Mouse (Mus musculus) intestine, embryonic 14.5 days (tissue): ENCODE results near the gene Ap5s1. TPM values are rescaled to one million over a fixed set of nuclear protein-coding genes. Genes with fewer than 3 reads are reported as not detected.
A peak's percentile ranks its signal among the peaks of the same experiment; 100 is the strongest.

Experiments used
- ATAC-seq: fragments of 200-750 bp; cut with Nextera tagmentation; replicated peaks from 2 replicates; pipeline ENCODE4 v1.8.0; 2017; ENCODE audit warnings: low read depth, moderate number of reproducible peaks, moderate TSS enrichment, moderate library complexity; ENCODE audit not compliant: low FRiP score, low TSS enrichment
- DNase-seq: peaks from one replicate; pipeline ENCODE4 v3.0.0-alpha.2; 2018; ENCODE audit warnings: low spot score
- H3K27ac ChIP-seq: fragments of 300-500 bp; sonication (generic); 2 replicates; pipeline ENCODE4 v1.5.1; 2014; ENCODE audit warnings: low read depth, mild to moderate bottlenecking, control low read depth
- H3K27me3 ChIP-seq: fragments of 300-500 bp; sonication (generic); replicated peaks from 2 replicates; pipeline ENCODE4 v1.6.1; 2014; ENCODE audit warnings: low read length, control low read depth; ENCODE audit not compliant: control insufficient read depth, insufficient read depth
- H3K36me3 ChIP-seq: fragments of 300-500 bp; sonication (generic); 2 replicates; pipeline ENCODE4 v1.6.1; 2014; ENCODE audit warnings: low read length, control low read depth; ENCODE audit not compliant: control insufficient read depth, insufficient read depth
- H3K4me1 ChIP-seq: fragments of 300-500 bp; sonication (generic); replicated peaks from 2 replicates; pipeline ENCODE4 v1.6.1; 2014; ENCODE audit warnings: low read length, control low read depth, mixed read lengths; ENCODE audit not compliant: control insufficient read depth, insufficient read depth
- H3K4me2 ChIP-seq: fragments of 300-500 bp; sonication (generic); 2 replicates; pipeline ENCODE4 v1.6.1; 2014; ENCODE audit warnings: low read length
- H3K4me3 ChIP-seq: fragments of 300-500 bp; sonication (generic); 2 replicates; pipeline ENCODE4 v1.5.1; 2014; ENCODE audit warnings: low read depth, low read length, control low read depth, mixed read lengths
- H3K9ac ChIP-seq: fragments of 300-500 bp; sonication (generic); 2 replicates; pipeline ENCODE4 v1.6.1; 2014; ENCODE audit warnings: mild to moderate bottlenecking, low read length
- H3K9me3 ChIP-seq: fragments of 300-500 bp; sonication (generic); 2 replicates; pipeline ENCODE4 v1.6.1; 2016; ENCODE audit warnings: low read length, control low read depth; ENCODE audit not compliant: control insufficient read depth
- whole genome bisulfite sequencing: fragments of 180-500 bp; shearing (Covaris S2); extraction: QIAGEN DNeasy Blood & Tissue Kit; methylation state at CpG from one replicate; pipeline ENCODE4 v1.1.7; 2014; 5-methylcytosine and 5-hydroxymethylcytosine counted together
- polyA plus RNA-seq: library from polyadenylated mRNA; unstranded; fragments of >200 nt; fragmentation: Nextera tagmentation; extraction: Ambion mirVana; gene quantifications from 2 replicates; pipeline ENCODE4 v1.2.1, GENCODE M21; 2014

The Ap5s1 gene
- polyA plus RNA-seq, 1 experiment from 2014 or later: 23.4 TPM

DNA sequence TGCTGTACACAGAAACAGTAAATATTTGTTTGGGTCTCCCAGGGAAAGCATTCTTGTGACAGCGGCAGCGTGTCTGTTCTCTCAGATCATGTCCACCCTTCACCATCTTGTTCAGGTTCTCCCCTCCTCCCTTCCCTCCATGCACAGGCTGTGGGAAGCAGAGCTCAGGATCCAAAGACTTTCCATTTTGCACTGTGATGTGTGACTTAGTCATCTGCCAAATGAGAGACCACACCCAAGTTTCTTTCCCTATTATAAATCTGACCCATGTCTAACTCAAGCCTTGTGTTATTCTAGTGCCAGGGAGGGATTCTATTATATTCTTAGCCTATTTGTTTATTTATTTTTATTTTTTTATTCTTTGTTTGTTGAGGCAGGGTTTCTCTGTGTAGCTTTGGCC, 1.5 kb downstream of the Ap5s1 start:
- 87% methylated on average over 2 of the region's 2 CpGs for WGBS
- no peaks in the 10 kb centered on the region for H3K9me3 ChIP-seq
- H3K4me3 ChIP-seq: no peak overlapping the region
- H3K4me1 ChIP-seq: peaks cover 26% of the 10 kb centered on the region
- no peaks in the 10 kb centered on the region for H3K27me3 ChIP-seq
- H3K4me2 ChIP-seq: no peak overlapping the region
- H3K27ac ChIP-seq: no peak overlapping the region
- DNase-seq (no peak), ATAC-seq (no peak)
- H3K9ac ChIP-seq: no peak overlapping the region
- peaks cover 7% of the 10 kb centered on the region; the same call in 1 of the 2 replicates for H3K36me3 ChIP-seq

DNA sequence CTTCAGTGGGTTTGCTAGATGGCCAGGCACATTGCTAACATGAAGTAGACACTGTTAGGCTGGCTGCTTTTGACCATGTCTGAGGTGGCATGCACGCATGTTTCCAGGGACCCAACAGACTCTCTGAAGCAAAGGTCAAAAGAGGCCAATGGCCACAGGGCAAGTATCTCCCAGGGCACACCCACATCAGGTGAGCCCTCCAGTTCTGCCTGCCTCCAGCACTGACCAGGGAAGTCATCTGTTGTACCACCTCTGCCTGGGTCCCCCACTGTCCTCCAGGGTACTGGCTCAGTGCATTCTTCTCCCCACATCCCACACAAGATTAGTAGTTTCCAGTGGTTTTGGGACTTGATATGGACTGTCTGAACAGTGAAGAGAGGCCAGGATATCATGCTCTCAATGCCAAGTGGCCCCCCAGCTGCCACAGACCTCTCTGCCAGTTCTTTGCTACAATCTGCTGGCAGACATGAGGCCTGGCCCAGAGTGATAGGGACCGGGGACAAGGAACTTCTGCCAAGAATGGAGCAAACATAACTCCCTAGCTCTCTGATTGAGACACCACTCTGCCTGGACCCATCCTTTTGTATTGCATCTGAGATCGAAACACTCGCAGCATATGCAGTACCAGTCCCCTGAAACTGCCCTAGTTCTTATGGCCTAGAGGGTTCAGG, 2.4 kb downstream of the Ap5s1 start:
- H3K27me3 ChIP-seq: no peaks in the 10 kb centered on the region
- WGBS: 70% methylated on average over 4 of the region's 4 CpGs
- no peak for DNase-seq
- H3K27ac ChIP-seq: peak overlapping the region; percentile 79
- H3K4me1 ChIP-seq: peaks cover 25% of the 10 kb centered on the region
- H3K9me3 ChIP-seq: no peaks in the 10 kb centered on the region
- H3K9ac ChIP-seq: peak overlapping the region; percentile 63
- peak overlapping the region; percentile 70 for H3K4me3 ChIP-seq
- ATAC-seq: peak; percentile 2; the same call in 1 of the 2 replicates
- H3K36me3 ChIP-seq: peaks cover 9% of the 10 kb centered on the region
- H3K4me2 ChIP-seq: peak overlapping the region; percentile 72

DNA sequence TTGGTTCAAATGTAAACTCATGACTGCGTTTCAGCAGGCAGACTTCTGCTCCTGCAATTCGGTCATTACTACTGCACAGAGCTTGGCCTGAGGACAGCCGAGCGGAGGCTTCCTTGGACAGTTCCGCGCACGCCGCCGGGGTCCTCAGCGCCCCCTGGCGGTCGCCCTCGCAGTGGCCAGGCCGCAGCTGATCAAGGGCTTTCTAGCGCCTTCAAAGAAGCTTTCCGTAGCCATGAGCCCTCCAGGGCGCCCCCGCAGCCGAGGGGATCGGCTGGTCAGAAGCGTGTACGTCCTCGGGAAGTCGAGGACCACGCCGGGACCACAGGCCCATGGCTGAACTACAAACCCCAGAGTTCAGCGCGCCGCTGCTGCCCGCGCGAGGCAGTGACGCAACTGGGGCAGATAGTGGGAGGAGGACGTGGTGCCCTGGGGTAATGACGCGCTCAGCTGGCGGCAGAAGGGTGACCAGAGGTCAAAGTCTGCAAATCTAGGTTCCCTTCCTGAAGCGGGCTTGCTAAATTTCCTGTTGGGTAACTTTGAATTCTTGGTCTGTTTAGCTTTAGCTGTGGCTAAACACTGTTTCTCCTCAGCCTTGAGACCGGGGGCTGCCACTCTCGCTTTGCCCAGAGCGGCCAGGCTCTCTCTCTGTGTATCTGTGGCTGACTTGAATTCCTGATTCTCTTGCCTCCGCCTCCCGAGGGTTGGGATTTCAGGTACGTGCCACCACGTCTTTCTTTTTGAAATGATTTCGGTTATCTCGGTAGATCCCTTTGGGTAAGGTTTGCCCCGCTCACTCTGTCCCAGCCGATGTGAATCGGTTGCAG, 3.3 kb downstream of the Ap5s1 start:
- Histone ChIP-seq H3K27ac (peak overlapping the region; percentile 79), H3K9me3 (no peaks in the 10 kb centered on the region), H3K36me3 (peaks cover 14% of the 10 kb centered on the region), H3K27me3 (no peaks in the 10 kb centered on the region), H3K4me3 (peak overlapping the region; percentile 70), H3K4me1 (peaks cover 16% of the 10 kb centered on the region), H3K4me2 (peak overlapping the region; percentile 72), H3K9ac (peak overlapping the region; percentile 63)
- 1% methylated on average over 50 of the region's 50 CpGs for WGBS
- peak; percentile 98 for ATAC-seq
- peak; percentile 99 for DNase-seq

DNA sequence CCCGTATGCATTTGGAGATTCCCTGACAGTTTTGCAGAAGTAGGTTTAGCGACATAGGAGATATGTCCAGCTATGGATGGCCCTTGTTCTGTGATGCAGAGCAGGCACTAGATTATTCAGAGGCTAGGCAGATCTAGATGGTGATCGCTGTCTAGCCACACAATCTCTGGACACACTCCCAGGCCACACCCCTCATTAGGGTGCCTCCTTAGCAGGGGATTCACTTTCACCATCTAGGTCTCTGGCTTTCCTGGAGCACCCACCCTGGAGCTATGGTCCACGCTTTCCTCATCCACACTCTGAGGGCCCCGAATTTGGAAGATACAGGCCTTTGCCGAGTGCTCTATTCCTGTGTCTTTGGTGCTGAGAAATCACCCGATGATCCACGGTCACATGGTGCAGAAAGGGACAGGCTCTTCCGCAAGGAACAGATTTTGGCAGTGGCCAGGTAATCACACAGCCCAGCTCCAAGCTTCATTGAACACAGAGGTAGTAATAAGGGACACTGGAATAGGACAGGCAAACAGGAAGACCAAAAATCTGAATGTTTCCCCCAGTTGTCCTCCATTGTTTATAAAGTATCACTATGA, 4.2 kb downstream of the Ap5s1 start:
- no peak for ATAC-seq
- 64% methylated on average over 9 of the region's 9 CpGs for WGBS
- peaks cover 14% of the 10 kb centered on the region for H3K36me3 ChIP-seq
- no peak for DNase-seq
- H3K4me3 ChIP-seq: peak overlapping the region; percentile 70
- H3K4me2 ChIP-seq: peak overlapping the region; percentile 72
- H3K27ac ChIP-seq: peak overlapping the region; percentile 79
- H3K9ac ChIP-seq: peak overlapping the region; percentile 63
- H3K9me3 ChIP-seq: no peaks in the 10 kb centered on the region
- H3K4me1 ChIP-seq: peaks cover 14% of the 10 kb centered on the region
- H3K27me3 ChIP-seq: no peaks in the 10 kb centered on the region

DNA sequence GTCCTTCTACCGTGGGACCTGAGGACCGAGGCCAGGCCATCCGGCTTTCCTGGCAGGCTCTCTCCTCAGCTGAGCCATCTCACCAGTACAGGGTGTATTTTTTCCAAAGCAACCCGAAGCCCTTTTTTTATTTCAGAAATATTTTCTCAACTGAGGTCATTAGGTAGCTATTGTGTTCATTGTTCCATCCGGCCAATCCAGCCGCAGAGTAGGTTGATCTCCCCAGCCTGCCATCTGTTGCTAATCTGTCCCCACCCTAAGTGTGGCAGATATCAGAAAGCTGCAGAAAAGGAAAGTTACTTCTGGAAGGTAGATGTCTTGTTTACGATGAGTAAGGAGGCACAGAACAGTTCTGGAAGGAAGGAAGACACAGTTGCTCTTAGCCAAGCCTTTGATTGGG, 6.9 kb downstream of the Ap5s1 start:
- peaks cover 14% of the 10 kb centered on the region for H3K36me3 ChIP-seq
- no peak overlapping the region for H3K27ac ChIP-seq
- whole genome bisulfite sequencing: 86% methylated on average over 7 of the region's 7 CpGs

DNA sequence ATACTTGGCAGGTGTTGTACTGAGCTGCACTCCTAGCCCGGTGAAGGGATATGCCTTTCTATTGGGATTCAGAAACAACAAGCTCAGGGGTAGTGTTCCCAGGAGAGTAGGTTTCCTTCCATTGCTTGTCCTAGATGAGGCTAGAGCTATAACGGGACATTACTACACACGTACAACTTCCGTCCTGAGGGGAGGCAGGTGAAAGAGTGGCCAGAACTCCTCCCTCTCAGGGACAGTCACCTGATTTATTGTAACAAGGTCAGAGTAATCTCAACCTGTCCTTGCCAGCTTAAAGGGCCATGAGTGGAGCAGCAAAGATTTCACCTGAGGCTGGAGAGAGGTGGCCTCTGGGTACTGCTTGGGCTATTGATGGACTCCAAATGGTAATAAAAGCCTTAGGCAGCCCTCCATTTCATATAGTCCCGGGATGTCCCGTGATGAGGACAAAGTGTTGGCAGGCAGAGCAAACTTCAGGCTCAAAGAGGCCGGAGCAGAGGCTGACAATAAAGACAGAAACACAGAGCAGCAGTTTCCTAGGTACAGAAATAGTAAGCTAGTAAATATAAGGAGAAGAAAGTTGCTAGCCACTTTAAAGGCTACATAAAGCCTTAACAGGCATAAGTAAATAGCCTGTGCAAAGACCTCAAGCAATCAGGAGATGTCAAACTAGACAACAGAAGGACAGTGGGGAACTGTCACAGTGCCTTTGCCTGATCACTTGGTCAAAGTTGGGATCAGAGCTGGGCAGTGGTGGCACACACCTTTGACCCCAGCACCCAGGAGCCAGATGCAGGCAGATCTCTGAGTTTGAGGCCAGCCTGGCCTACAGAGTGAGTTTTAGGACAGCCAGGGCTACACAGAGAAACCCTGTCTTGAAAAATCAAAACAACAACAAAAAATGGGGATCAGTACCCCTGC, 9.3 kb downstream of the Ap5s1 start:
- no peak overlapping the region for H3K4me3 ChIP-seq
- no peak overlapping the region for H3K27ac ChIP-seq
- DNase-seq (no peak), ATAC-seq (no peak)
- peaks cover 14% of the 10 kb centered on the region for H3K36me3 ChIP-seq
- no peaks in the 10 kb centered on the region for H3K27me3 ChIP-seq
- H3K4me1 ChIP-seq: peaks cover 2% of the 10 kb centered on the region; the same call in 1 of the 2 replicates
- no peaks in the 10 kb centered on the region for H3K9me3 ChIP-seq
- WGBS: 78% methylated on average over 7 of the region's 7 CpGs
- H3K4me2 ChIP-seq: no peak overlapping the region
- no peak overlapping the region for H3K9ac ChIP-seq

More for the DNA sequence above, 6.9 kb downstream of the Ap5s1 start:
- Histone ChIP-seq H3K27me3 (no peaks in the 10 kb centered on the region), H3K9ac (no peak overlapping the region), H3K9me3 (no peaks in the 10 kb centered on the region), H3K4me2 (no peak overlapping the region), H3K4me3 (no peak overlapping the region), H3K4me1 (peaks cover 14% of the 10 kb centered on the region)
- ATAC-seq: no peak
- no peak for DNase-seq

DNA sequence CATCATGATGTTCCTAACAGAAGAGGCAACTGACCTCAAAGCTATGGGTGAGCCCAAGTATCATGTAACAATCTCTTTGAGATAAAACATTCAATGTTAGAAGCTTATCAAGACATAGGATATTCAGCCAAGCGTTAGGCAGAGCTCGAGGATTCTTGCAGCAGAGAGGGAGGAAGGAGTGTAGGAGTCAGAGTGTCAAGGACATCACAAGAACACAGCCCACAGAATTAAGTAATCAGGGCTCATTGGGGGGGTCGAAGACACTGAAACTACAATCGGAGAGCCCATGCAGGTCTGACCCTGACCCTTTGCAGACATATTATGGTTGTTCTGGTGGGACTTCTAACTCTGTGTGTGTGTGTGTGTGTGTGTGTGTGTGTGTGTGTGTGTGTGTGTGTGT, 13.2 kb downstream of the Ap5s1 start:
- no peak overlapping the region for H3K9ac ChIP-seq
- 69% methylated on average over 4 of the region's 4 CpGs for WGBS

More for the DNA sequence above, 13.2 kb downstream of the Ap5s1 start:
- Histone ChIP-seq H3K4me2 (no peak overlapping the region), H3K36me3 (no peaks in the 10 kb centered on the region), H3K27ac (no peak overlapping the region), H3K27me3 (no peaks in the 10 kb centered on the region), H3K4me1 (no peaks in the 10 kb centered on the region), H3K4me3 (no peak overlapping the region), H3K9me3 (no peaks in the 10 kb centered on the region)
- DNase-seq (no peak), ATAC-seq (no peak)
